Mouse (Mus musculus) CH12.LX (cell line): ENCODE data around the gene Fgfr2. TPM values are rescaled to one million over a fixed set of nuclear protein-coding genes. Genes with fewer than 3 reads are reported as not detected.

Source experiments
- DNase-seq: peaks from one replicate; pipeline ENCODE4 v3.0.0-alpha.2; 2013; ENCODE audit errors: extremely low read depth
- H3K27ac ChIP-seq: 2 replicates; pipeline ENCODE4 v1.5.1; 2012; ENCODE audit warnings: low read depth, mild to moderate bottlenecking, control low read depth, moderate library complexity; ENCODE audit not compliant: insufficient read depth
- H3K27me3 ChIP-seq: replicated peaks from 2 replicates; pipeline ENCODE3; 2012; ENCODE audit warnings: inconsistent platforms
- H3K36me3 ChIP-seq, 2 experiments: replicated peaks in 1 of 2; 2 replicates each; pipeline versions ENCODE3 to v1.6.1; 2012; ENCODE audit warnings: inconsistent platforms in 1 of 2, low read length in 1 of 2, mild to moderate bottlenecking in 1 of 2, mixed read lengths in 1 of 2, moderate library complexity in 1 of 2; ENCODE audit not compliant: control insufficient read depth in 1 of 2, insufficient read depth in 1 of 2
- H3K4me1 ChIP-seq, 2 experiments: 2 replicates each; pipeline ENCODE4 v1.6.1; 2012; ENCODE audit warnings: inconsistent platforms in 1 of 2, moderate library complexity in 1 of 2; ENCODE audit not compliant: insufficient read depth in 2 of 2, control insufficient read depth in 1 of 2
- H3K4me2 ChIP-seq: 2 replicates; pipeline ENCODE4 v1.6.1; 2012; ENCODE audit warnings: low read depth, mild to moderate bottlenecking, control low read depth; ENCODE audit not compliant: poor library complexity, insufficient read depth, severe bottlenecking
- H3K4me3 ChIP-seq, 3 experiments: fragments of 150-350 bp in 1 of 3; sonication (generic) in 1 of 3; replicated peaks in 1 of 3; 2 replicates each; pipeline versions ENCODE3 to v1.5.1; 2011 to 2012; ENCODE audit warnings: low read depth in 2 of 3, low read length in 2 of 3, mild to moderate bottlenecking in 2 of 3, moderate library complexity in 2 of 3, control low read depth in 1 of 3, improper control_type of control experiment in 1 of 3, inconsistent platforms in 1 of 3, mixed read lengths in 1 of 3; ENCODE audit not compliant: poor library complexity in 1 of 3
- H3K79me2 ChIP-seq: replicated peaks from 2 replicates; pipeline ENCODE4 v1.6.1; 2012; ENCODE audit warnings: mild to moderate bottlenecking, moderate library complexity; ENCODE audit not compliant: control insufficient read depth, poor library complexity, insufficient read depth, severe bottlenecking; ENCODE audit errors: extremely low read depth
- H3K9ac ChIP-seq: 2 replicates; pipeline ENCODE4 v1.6.1; 2012; ENCODE audit warnings: low read depth, mild to moderate bottlenecking, control low read depth, moderate library complexity; ENCODE audit not compliant: insufficient read depth
- H3K9me3 ChIP-seq: replicated peaks from 2 replicates; pipeline ENCODE3; 2012; ENCODE audit warnings: low read length, inconsistent platforms, mixed read lengths
- BHLHE40 ChIP-seq: IDR thresholded peaks from 2 replicates; pipeline ENCODE4 v1.6.1; 2011; ENCODE audit warnings: mild to moderate bottlenecking, low read depth, low read length, improper control_type of control experiment
- CHD2 ChIP-seq: IDR thresholded peaks from 2 replicates; pipeline ENCODE4 v1.6.1; 2011; ENCODE audit warnings: low read length, improper control_type of control experiment
- CTCF ChIP-seq, 2 experiments: IDR thresholded peaks in 1 of 2; conservative IDR thresholded peaks in 1 of 2; 2 replicates each; pipeline ENCODE4 v1.5.1; 2011 to 2012; ENCODE audit warnings: low read depth in 2 of 2, low read length in 2 of 2, improper control_type of control experiment in 1 of 2, inconsistent platforms in 1 of 2, mild to moderate bottlenecking in 1 of 2, moderate library complexity in 1 of 2
- E2F4 ChIP-seq: IDR thresholded peaks from 2 replicates; pipeline ENCODE4 v1.6.1; 2011; ENCODE audit warnings: low read depth, low read length, improper control_type of control experiment; ENCODE audit not compliant: insufficient replicate concordance
- ELF1 ChIP-seq: IDR thresholded peaks from 2 replicates; pipeline ENCODE4 v1.6.1; 2014; ENCODE audit warnings: low read depth, mild to moderate bottlenecking, inconsistent platforms, low read length, improper control_type of control experiment
- ETS1 ChIP-seq: conservative IDR thresholded peaks from 2 replicates; pipeline ENCODE4 v1.6.1; 2012; ENCODE audit warnings: low read depth, mild to moderate bottlenecking, inconsistent platforms, low read length, improper control_type of control experiment, moderate library complexity
- GABPA ChIP-seq: IDR thresholded peaks from 2 replicates; pipeline ENCODE4 v1.6.1; 2012; ENCODE audit warnings: low read depth, low read length, improper control_type of control experiment, inconsistent platforms; ENCODE audit not compliant: insufficient replicate concordance
- IRF4 ChIP-seq: IDR thresholded peaks from 2 replicates; pipeline ENCODE4 v1.6.1; 2014; ENCODE audit warnings: low read depth, mild to moderate bottlenecking, inconsistent platforms, low read length, improper control_type of control experiment
- JUN ChIP-seq: IDR thresholded peaks from 2 replicates; pipeline ENCODE4 v1.6.1; 2011; ENCODE audit warnings: low read depth, mild to moderate bottlenecking, low read length, improper control_type of control experiment, moderate library complexity; ENCODE audit not compliant: insufficient read depth
- JUND ChIP-seq: conservative IDR thresholded peaks from 2 replicates; pipeline ENCODE4 v1.6.1; 2011; ENCODE audit warnings: low read depth, low read length, improper control_type of control experiment
- KAT2A ChIP-seq: IDR thresholded peaks from 2 replicates; pipeline ENCODE4 v1.6.1; 2012; ENCODE audit warnings: low read length, improper control_type of control experiment, inconsistent platforms; ENCODE audit not compliant: insufficient replicate concordance
- MAFK ChIP-seq: IDR thresholded peaks from 2 replicates; pipeline ENCODE4 v1.6.1; 2011; ENCODE audit warnings: low read length, improper control_type of control experiment; ENCODE audit not compliant: insufficient replicate concordance
- MAZ ChIP-seq: IDR thresholded peaks from 2 replicates; pipeline ENCODE4 v1.6.1; 2012; ENCODE audit warnings: low read depth, mild to moderate bottlenecking, inconsistent platforms, low read length, improper control_type of control experiment, moderate library complexity
- MXI1 ChIP-seq: IDR thresholded peaks from 2 replicates; pipeline ENCODE4 v1.6.1; 2011; ENCODE audit warnings: mild to moderate bottlenecking, low read depth, low read length, improper control_type of control experiment
- MYC ChIP-seq: IDR thresholded peaks from 2 replicates; pipeline ENCODE4 v1.6.1; 2011; ENCODE audit warnings: low read depth, mild to moderate bottlenecking, improper control_type of control experiment, low read length
- NELFE ChIP-seq: IDR thresholded peaks from 2 replicates; pipeline ENCODE4 v1.6.1; 2011; ENCODE audit warnings: low read depth, low read length, improper control_type of control experiment
- NRF1 ChIP-seq: IDR thresholded peaks from 2 replicates; pipeline ENCODE4 v1.6.1; 2014; ENCODE audit warnings: low read depth, mild to moderate bottlenecking, inconsistent platforms, low read length, improper control_type of control experiment, moderate library complexity
- PAX5 ChIP-seq: IDR thresholded peaks from 2 replicates; pipeline ENCODE4 v1.6.1; 2012; ENCODE audit warnings: low read length, inconsistent platforms, mixed read lengths
- POLR2AphosphoS2 ChIP-seq: IDR thresholded peaks from 2 replicates; pipeline ENCODE4 v1.6.1; 2011; ENCODE audit warnings: low read depth, low read length, improper control_type of control experiment
- TBP ChIP-seq: conservative IDR thresholded peaks from 2 replicates; pipeline ENCODE4 v1.6.1; 2011; ENCODE audit warnings: low read depth, low read length, improper control_type of control experiment
- UBTF ChIP-seq: IDR thresholded peaks from 2 replicates; pipeline ENCODE4 v1.6.1; 2012; ENCODE audit warnings: low read depth, mild to moderate bottlenecking, inconsistent platforms, low read length, improper control_type of control experiment, moderate library complexity
- USF2 ChIP-seq: conservative IDR thresholded peaks from 2 replicates; pipeline ENCODE4 v1.6.1; 2011; ENCODE audit warnings: low read depth, low read length, improper control_type of control experiment
- ZC3H11A ChIP-seq: IDR thresholded peaks from 2 replicates; pipeline ENCODE4 v1.6.1; 2012; ENCODE audit warnings: low read depth, mild to moderate bottlenecking, inconsistent platforms, low read length, improper control_type of control experiment
- ZMIZ1 ChIP-seq: IDR thresholded peaks from 2 replicates; pipeline ENCODE4 v1.6.1; 2012; ENCODE audit warnings: low read depth, mild to moderate bottlenecking, inconsistent platforms, low read length, improper control_type of control experiment
- ZNF384 ChIP-seq: IDR thresholded peaks from 2 replicates; pipeline ENCODE4 v1.6.1; 2012; ENCODE audit warnings: low read depth, low read length, improper control_type of control experiment, inconsistent platforms
- dilution Hi-C: fragments of 300-500 bp; cut with MboI; formaldehyde crosslinking; loops from 2 replicates; pipeline ENCODE4 v1.14.3; 2020; ENCODE audit warnings: low sequenced_read_pairs; ENCODE audit not compliant: extremely low pct_unique_long_range_greater_than_20kb, extremely low pct_ligation_motif_present
- in situ Hi-C: fragments of 300-500 bp; cut with MboI; formaldehyde crosslinking; loops from 3 replicates; pipeline ENCODE4 v1.14.3; 2019; ENCODE audit warnings: low sequenced_read_pairs, low pct_ligation_motif_present, low pct_unique_long_range_greater_than_20kb, mixed read lengths
- polyA plus RNA-seq: library from polyadenylated mRNA; unstranded; fragments of >175 nt; gene quantifications from 2 replicates; pipeline ENCODE4 v1.2.1, GENCODE M21; 2012; ENCODE audit warnings: low read depth; ENCODE audit not compliant: insufficient read length
- total RNA-seq, 2 experiments: library from RNA; depleted of rRNA; stranded (reverse); fragments of 300-350 nt in 1 of 2; fragments of >200 nt in 1 of 2; gene quantifications; 2 replicates each; pipeline ENCODE4 v1.2.3; 2012 to 2014

Gene Fgfr2
- total and polyA plus RNA-seq, 3 experiments = not detected

GRCm38 (mm10) chr7:132715259-132715658 lies 407.9 kb downstream of the Fgfr2 start:
- Histone ChIP-seq H3K4me3 (no peak overlapping the region), H3K27me3 (no peaks in the 10 kb centered on the region), H3K9me3 (no peaks in the 10 kb centered on the region), H3K27ac (no peak overlapping the region), H3K4me2 (no peak overlapping the region), H3K36me3 (peaks cover 35 to 74% of the 10 kb centered on the region in 2 experiments), H3K4me1 (peaks cover 22 to 57% of the 10 kb centered on the region in 2 experiments), H3K9ac (no peak overlapping the region), H3K79me2 (no peaks in the 10 kb centered on the region)
- in situ Hi-C loops (no loop called here), dilution Hi-C loops (no loop called here)
- TF ChIP-seq MYC = no peak
- TF ChIP-seq CTCF (conservative IDR thresholded peaks at IDR 0.05 in 1 of 2, IDR thresholded peaks at IDR 0.05 in 1 of 2; ENCODE audit: low read depth in 2 of 2, low read length in 2 of 2) = no peak
- TF ChIP-seq ZNF384 = no peak
- TF ChIP-seq IRF4 = no peak
- TF ChIP-seq GABPA = no peak
- TF ChIP-seq ELF1 = no peak
- no peak for TF ChIP-seq E2F4
- TF ChIP-seq NELFE = no peak
- no peak for TF ChIP-seq POLR2AphosphoS2
- no peak for TF ChIP-seq ZC3H11A
- no peak for TF ChIP-seq UBTF
- TF ChIP-seq USF2 = no peak
- no peak for TF ChIP-seq ETS1
- no peak for TF ChIP-seq JUN
- no peak for TF ChIP-seq NRF1
- TF ChIP-seq PAX5 = no peak
- no peak for TF ChIP-seq MXI1
- TF ChIP-seq TBP = no peak
- TF ChIP-seq CHD2 = no peak
- DNase-seq = no peak

- no peak overlapping the region for H3K27ac ChIP-seq
- no peak overlapping the region for H3K4me2 ChIP-seq
- no peak overlapping the region for H3K9ac ChIP-seq
- no peaks in the 10 kb centered on the region for H3K79me2 ChIP-seq
- no peak overlapping the region for H3K4me3 ChIP-seq
- no peak for DNase-seq
- dilution Hi-C loops = no loop called here
- no peaks in the 10 kb centered on the region for H3K27me3 ChIP-seq
- H3K4me1 ChIP-seq = peaks cover 16 to 54% of the 10 kb centered on the region in 2 experiments
- H3K9me3 ChIP-seq = no peaks in the 10 kb centered on the region
- in situ Hi-C loops = no loop called here
- H3K36me3 ChIP-seq = peaks cover 35 to 72% of the 10 kb centered on the region in 2 experiments
- TF ChIP-seq BHLHE40 (no peak), NRF1 (no peak), CTCF (conservative IDR thresholded peaks at IDR 0.05 in 1 of 2, IDR thresholded peaks at IDR 0.05 in 1 of 2; ENCODE audit: low read depth in 2 of 2, low read length in 2 of 2) (no peak), ZMIZ1 (no peak), PAX5 (no peak), KAT2A (no peak), MAZ (no peak), JUND (no peak), MYC (no peak), UBTF (no peak), GABPA (no peak), CHD2 (no peak), MAFK (no peak), JUN (no peak)
Measured at GRCm38 (mm10) chr7:132714236-132714923, 408.8 kb downstream of the Fgfr2 start.
